Mouse (Mus musculus) layer of hippocampus, adult 18-20 months (tissue): ENCODE data around the gene Loxl1. TPM values are rescaled to one million over a fixed set of nuclear protein-coding genes. Genes with fewer than 3 reads are reported as not detected.

ENCODE experiments used
- DNase-seq, 2 experiments: peaks; one replicate each; pipeline ENCODE4 v3.0.0; 2022; ENCODE audit warnings: low spot score in 2 of 2
- total RNA-seq, 2 experiments: library from RNA; stranded (reverse); gene quantifications; 2 replicates each; pipeline ENCODE4 v1.2.3; 2021

The Loxl1 gene
- total RNA-seq, 2 experiments from 2014 or later = 2.5 to 3.2 TPM

DNA sequence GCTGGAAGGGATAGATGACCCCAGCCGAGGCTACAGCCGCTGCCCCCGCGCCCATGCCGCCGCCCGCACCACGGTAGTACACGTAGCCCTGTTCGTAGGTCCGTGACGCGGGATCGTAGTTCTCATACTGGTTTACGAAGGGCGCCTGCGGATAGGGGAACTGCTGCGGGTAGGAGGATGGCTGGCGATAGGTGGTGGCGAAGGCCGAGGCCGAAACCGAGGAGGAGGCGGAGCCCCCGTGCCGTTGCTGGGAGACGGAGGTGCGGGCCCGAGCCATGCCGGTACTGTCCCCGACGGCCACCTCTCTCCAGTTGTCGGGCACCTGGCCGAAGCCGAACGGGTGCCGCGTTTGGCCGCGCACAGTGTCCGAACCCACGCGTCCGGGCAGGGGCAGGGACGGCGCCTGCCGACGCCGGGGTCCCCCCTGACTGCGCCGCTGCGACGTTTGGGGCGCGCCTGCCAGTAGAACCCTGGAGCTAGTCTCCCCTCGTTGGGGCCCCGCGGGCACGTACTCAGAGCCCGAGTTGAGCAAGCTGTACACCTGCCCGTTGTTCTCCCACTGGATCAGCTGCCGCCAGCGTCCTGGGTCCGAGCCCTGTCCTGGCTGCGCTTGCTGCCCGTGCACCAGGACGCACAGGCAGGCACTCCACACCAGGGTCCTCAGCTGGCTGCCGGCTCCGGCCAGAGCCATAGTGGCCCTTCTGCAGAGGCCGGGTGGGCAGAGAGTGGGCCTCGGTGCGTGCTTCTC lies 616 bp downstream of the Loxl1 start:
- no peak for DNase-seq

DNA sequence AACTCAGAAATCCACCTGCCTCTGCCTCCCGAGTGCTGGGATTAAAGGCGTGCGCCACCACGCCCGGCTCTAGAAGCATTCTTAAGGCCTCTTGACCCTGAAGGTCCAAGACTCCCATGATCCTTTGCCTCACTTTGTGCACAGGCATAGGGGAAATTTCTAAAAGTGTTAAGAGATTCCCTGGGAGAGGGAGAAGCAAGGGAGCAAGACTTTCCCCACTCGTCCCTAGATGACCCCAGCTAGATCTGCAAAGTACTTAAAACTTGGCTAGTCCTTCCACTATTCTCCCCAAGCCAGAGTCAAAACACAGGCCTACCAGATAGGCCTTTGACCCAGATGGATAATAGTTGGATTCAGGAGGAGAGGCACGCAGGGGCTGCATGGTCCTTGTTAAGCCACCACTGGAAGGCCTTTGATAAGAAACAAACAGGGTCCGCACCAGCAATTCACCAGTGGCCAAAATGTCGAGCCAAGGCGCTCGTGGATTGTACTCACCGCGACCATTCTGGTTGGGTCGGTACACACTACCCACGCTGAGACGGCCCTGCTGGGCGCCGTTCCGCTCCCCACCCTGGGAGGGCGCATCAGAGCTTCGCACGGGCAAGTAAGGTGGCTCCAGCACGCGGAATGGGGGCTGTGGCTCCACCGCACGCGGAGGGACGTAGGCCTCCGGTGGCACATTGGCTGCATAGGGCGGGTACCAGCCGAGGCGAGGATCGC lies 1.6 kb downstream of the Loxl1 start:
- no peak for DNase-seq

DNA sequence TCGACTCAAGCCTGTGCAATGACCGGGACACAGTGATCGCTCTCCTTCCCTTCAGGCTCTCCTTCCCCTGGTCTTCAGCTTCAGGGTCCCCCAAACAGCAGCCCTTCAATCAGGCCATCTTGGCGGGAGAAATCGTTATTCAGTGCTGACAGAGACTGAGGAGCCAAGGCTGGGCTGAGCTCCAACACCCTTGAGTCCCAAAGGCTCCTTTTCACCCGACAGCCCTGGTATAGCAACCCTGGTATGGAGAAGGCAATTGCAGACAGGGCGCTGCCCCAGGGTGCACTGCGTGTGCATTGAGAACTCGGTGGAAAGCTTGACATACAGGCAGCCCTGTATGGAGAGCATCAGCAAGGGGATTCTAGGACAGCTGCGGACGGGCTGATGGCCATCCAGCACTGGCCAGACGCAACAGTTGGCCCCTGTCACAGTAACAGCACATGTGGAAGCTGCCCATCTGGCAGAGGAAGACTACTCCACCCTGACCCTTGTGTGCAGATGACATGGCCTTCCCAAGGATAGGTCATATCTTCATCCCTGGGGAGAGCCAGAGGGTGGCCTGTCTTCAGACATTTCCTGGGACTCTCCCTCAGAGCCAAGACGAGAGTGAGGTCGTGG lies 2.8 kb downstream of the Loxl1 start:
- no peak for DNase-seq

GRCm38 (mm10) chr9:58308395-58308794 lies 4.6 kb downstream of the Loxl1 start:
- peak; percentile 43 to 68 for DNase-seq

- DNase-seq = no peak
These were observed 7.3 kb downstream of the Loxl1 start for GRCm38 (mm10) chr9:58305686-58306085.

DNA sequence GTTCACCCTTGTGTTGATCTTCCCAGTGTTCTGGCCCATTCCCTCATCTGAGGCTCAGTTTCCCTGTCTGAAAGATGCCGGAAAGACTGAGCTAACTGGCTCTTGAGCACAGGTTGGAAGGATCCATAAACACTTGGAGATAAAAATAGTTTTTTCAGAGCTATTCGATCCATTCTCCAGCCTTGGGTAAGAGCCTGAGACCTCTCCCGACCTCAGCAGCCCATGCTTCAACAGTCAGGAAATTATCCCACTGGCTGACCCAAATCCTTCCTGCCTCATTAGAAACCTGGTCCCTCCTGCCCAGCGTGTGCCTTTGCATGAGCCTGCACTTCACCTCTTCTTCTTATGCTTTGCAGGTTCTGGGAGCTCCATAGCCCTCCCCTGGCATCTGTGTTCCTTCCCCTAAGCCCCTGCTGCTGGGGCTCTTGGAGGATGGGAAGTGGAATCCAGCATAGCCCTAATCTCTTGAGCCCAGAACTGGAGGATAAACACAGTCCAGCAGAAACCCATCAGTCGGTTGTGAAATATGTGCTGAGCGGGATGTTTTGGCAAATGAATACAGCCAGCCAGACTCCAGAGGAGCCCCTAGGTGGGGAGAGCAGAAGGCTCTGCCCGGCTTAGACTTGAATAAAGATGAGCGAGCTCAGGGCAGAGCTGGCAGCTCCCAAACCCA lies 9.3 kb downstream of the Loxl1 start:
- DNase-seq = no peak

DNA sequence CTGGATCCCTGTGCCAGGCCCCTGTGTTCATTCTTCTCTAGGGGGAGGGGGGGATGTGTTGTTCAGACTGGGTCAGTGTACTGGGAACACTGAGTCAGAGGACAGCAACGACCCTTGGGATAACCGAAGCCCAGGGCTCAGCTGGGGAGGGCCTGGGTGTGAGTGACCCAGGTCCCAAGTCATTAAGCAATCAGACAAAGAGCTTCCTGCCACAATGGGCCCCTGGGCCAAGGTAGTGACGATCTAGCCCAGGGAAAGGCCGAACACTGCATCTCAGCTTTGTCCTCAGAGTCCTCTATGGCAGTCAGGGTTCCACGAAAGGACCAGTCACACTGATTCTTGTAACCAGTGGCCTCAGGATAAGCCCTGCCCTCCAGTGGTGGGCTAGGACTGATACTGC lies 9.9 kb downstream of the Loxl1 start:
- no peak for DNase-seq

GRCm38 (mm10) chr9:58299356-58299799 lies 13.6 kb downstream of the Loxl1 start:
- DNase-seq = no peak

- no peak for DNase-seq
These were observed 15.0 kb downstream of the Loxl1 start for GRCm38 (mm10) chr9:58297961-58298477.

DNA sequence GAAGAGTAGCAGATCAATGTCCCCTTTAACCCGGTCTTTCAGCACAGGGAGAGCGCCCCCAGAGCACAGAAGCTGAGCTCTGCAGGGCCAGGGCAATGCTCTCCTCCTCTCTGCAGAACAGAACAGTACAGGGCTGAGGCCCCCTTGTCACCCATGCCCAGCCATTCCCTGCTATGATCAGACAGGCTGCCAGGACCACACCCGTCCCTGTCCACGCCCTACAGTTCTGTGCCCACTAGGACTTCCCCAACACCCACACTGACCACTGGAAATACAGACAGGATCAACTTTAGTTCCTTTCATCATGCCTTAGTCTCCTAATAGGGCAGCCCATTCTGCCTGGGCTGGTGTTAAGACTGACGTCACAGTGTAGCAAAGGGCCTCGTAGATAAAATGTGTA lies 15.9 kb downstream of the Loxl1 start:
- DNase-seq = no peak

GRCm38 (mm10) chr9:58295766-58296361 lies 17.1 kb downstream of the Loxl1 start:
- no peak for DNase-seq

DNA sequence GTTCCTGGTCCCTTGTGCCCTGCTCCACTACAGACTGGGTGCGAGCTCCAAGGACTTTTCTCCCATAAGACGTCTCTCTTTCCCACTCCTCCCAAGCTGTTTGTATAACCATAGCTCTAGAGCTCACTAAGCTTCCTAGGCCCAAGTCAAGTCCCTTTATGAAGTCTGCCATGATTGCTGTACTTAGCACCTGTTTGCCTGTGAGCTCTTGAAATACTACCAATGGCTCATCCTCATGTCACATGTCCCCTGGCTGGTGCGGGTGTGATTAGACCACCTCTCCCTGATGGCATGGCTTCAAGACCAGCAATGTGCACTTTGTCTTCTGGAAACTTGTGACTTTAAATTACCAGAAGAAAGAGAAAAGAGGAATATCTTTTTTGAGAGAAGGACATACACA lies 17.6 kb downstream of the Loxl1 start:
- DNase-seq = no peak

- no peak for DNase-seq
These were observed 18.5 kb downstream of the Loxl1 start for GRCm38 (mm10) chr9:58294527-58294926.

DNA sequence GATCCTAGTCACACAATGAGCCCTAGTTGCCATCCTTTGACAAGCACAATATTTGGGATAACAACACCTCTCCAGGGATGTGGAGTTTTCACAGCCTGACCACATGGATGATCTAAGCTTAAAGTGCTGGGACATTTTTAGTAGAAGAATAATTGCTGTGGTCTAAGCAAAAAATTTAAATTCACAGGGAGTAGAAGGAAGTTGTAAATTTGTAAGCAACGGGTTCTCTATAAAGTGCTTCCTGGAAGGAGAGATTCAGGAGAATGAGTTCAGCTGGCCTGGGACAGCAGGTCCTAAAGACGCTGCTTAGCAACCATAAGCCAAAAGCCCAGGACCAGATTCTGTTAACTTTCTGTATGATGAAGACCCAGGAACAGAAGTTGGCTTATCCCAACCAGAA lies 23.1 kb downstream of the Loxl1 start:
- no peak for DNase-seq

DNA sequence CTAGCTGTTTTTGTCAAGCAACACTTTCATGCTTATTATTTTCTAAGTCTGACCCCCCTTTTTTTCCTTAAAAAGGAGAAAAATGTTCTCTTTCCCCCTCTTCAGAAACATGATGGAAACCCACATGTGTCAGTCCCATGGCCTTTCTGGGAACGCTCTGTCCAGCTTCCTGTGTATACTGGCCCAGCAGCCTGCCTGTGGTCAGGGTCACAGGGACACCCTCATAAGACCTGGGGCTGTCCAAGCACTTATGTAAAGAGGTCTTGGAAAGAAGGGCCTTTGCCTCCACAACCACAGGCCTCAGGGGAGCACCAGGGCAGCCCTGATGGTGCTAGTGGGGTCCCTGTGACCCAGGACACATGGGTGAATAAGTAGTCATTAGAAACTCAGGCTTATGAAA lies 23.9 kb downstream of the Loxl1 start:
- no peak for DNase-seq

- DNase-seq = no peak
These were observed 29.6 kb downstream of the Loxl1 start for GRCm38 (mm10) chr9:58283431-58283830.

GRCm38 (mm10) chr9:58281597-58281996 lies 31.4 kb downstream of the Loxl1 start:
- no peak for DNase-seq

- DNase-seq = peak; percentile 53 to 81
These were observed 32.5 kb downstream of the Loxl1 start for GRCm38 (mm10) chr9:58280259-58281109.

GRCm38 (mm10) chr9:58279780-58280179 lies 33.2 kb downstream of the Loxl1 start:
- no peak for DNase-seq
